Mouse (Mus musculus): ENCODE data around the gene Pi16. TPM values are rescaled to one million over a fixed set of nuclear protein-coding genes. Genes with fewer than 3 reads are reported as not detected.
"Not testable (repeated sequence)": the region's sequence is repeated elsewhere in the genome, so short reads cannot be mapped to it uniquely, and the experiment has no call there.

Gene Pi16
- not detected in 2 replicates for polyA plus RNA-seq (2012; ENCODE audit: insufficient read depth, insufficient read length, low replicate concordance, missing spikeins)

GRCm38 (mm10) chr17:29317380-29317779, at the start of gene Pi16:
Gene Pi16, plus strand, starts transcription at chr17:29317680.
- 80% methylated on average over 3 of the region's 3 CpGs for WGBS

DNA sequence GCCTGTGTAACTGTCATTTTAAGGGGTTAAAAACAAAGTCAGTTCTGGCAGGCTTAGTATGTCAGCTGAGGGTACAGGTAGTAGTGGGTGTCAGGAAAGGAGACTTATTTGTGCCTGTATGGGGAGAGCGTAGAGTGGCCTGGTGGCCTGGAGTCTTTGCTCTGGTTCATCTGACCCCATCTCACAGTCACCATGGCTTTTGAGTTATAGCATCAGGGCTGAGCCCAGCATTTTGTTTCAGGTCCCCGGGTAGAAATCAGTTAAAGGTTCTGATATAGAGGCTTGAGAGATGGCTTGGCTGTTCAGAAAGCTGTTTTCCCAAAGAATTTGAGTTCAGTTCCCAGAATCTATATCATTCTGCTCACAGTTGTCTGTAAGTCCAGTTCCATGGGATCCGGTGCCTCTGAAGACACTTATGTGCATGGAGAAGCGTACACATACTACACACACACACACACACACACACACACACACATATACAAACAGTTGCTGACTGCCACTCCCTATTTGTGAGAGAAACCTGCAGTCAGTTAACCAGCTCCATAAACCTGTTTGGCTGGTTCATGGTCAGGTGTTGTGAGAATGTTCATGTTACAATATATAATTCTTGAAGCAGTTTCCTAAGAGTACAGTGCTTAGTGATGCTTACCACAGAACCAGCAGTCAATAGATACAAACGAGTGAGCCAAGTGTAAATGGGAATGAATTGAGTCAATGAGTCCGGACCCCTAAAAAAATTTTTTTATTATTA, 49.4 kb upstream of the Pi16 start:
- WGBS: 51% methylated on average over 6 of the region's 6 CpGs

More at GRCm38 (mm10) chr17:29317380-29317779, at the start of gene Pi16:
- not testable (repeated sequence) for H3K4me3 ChIP-seq (ENCODE audit: insufficient read depth, low read depth, low read length); H3K4me1 ChIP-seq (ENCODE audit: control insufficient read depth, insufficient read depth, low read length); H3K27ac ChIP-seq (ENCODE audit: insufficient read depth, low read depth, low read length)

GRCm38 (mm10) chr17:29268682-29269348, 48.7 kb upstream of the Pi16 start, which contains the start of gene BC004004:
Gene BC004004, plus strand, starts transcription at chr17:29268788.
- Histone ChIP-seq H3K4me3 (ENCODE audit: insufficient read depth, low read depth, low read length) (peak within 1 kb of the TSS; percentile 91), H3K4me1 (ENCODE audit: control insufficient read depth, insufficient read depth, low read length) (peaks cover 7% of the 10 kb centered on the region), H3K27ac (ENCODE audit: insufficient read depth, low read depth, low read length) (peak within 1 kb of the TSS; percentile 23; the same call in 1 of the 2 replicates)
- WGBS: under 1% methylated on average over 61 of the region's 63 CpGs
- peak; percentile 60 for TF ChIP-seq CTCF (IDR thresholded peaks at IDR 0.05; ENCODE audit: insufficient read depth, low read depth, low read length)
- TF ChIP-seq POLR2A (IDR thresholded peaks at IDR 0.05; ENCODE audit: insufficient read depth, low read depth, low read length): peak; percentile 63

More for the DNA sequence above, 49.4 kb upstream of the Pi16 start:
- Histone ChIP-seq H3K4me1 (ENCODE audit: control insufficient read depth, insufficient read depth, low read length) (peaks cover 6% of the 10 kb centered on the region; the same call in 1 of the 2 replicates), H3K4me3 (ENCODE audit: insufficient read depth, low read depth, low read length) (no peak overlapping the region), H3K27ac (ENCODE audit: insufficient read depth, low read depth, low read length) (no peak overlapping the region)
- TF ChIP-seq CTCF (IDR thresholded peaks at IDR 0.05; ENCODE audit: insufficient read depth, low read depth, low read length): no peak
- no peak for TF ChIP-seq POLR2A (IDR thresholded peaks at IDR 0.05; ENCODE audit: insufficient read depth, low read depth, low read length)

GRCm38 (mm10) chr17:29269349-29269706, 48.2 kb upstream of the Pi16 start:
- peaks cover 8% of the 10 kb centered on the region for H3K4me1 ChIP-seq (ENCODE audit: control insufficient read depth, insufficient read depth, low read length)
- no peak overlapping the region for H3K27ac ChIP-seq (ENCODE audit: insufficient read depth, low read depth, low read length)
- TF ChIP-seq CTCF (IDR thresholded peaks at IDR 0.05; ENCODE audit: insufficient read depth, low read depth, low read length) (no peak), POLR2A (IDR thresholded peaks at IDR 0.05; ENCODE audit: insufficient read depth, low read depth, low read length) (no peak)
- peak overlapping the region; percentile 91 for H3K4me3 ChIP-seq (ENCODE audit: insufficient read depth, low read depth, low read length)
- 10% methylated on average over 10 of the region's 10 CpGs for WGBS

GRCm38 (mm10) chr17:29270148-29270698, 47.3 kb upstream of the Pi16 start:
- H3K27ac ChIP-seq (ENCODE audit: insufficient read depth, low read depth, low read length): no peak overlapping the region
- TF ChIP-seq CTCF (IDR thresholded peaks at IDR 0.05; ENCODE audit: insufficient read depth, low read depth, low read length) (no peak), POLR2A (IDR thresholded peaks at IDR 0.05; ENCODE audit: insufficient read depth, low read depth, low read length) (no peak)
- WGBS: 86% methylated on average over 9 of the region's 9 CpGs
- peaks cover 7% of the 10 kb centered on the region for H3K4me1 ChIP-seq (ENCODE audit: control insufficient read depth, insufficient read depth, low read length)
- H3K4me3 ChIP-seq (ENCODE audit: insufficient read depth, low read depth, low read length): no peak overlapping the region

DNA sequence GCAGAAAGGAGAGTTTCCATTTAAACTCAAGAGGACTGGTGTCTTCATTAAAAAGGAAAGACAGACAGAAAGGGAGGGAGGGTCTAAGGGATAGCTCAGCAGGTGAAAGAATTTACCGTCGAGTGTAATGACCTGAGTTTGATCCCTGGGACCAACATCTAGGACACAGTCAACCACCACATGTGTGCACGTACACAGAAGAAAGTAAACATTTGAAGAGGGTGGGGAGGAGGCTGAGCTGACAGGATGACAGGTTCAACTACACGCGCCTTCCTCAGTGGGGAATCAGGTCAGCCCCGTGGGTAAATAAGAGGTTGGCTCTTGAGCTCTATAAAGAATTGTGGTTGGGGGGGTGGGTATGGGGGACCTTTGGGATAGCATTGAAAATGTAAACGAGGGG, 44.3 kb upstream of the Pi16 start:
- H3K4me1 ChIP-seq (ENCODE audit: control insufficient read depth, insufficient read depth, low read length): peaks cover 7% of the 10 kb centered on the region
- WGBS: 77% methylated on average over 7 of the region's 7 CpGs
- no peak overlapping the region for H3K4me3 ChIP-seq (ENCODE audit: insufficient read depth, low read depth, low read length)
- no peak overlapping the region for H3K27ac ChIP-seq (ENCODE audit: insufficient read depth, low read depth, low read length)
- TF ChIP-seq POLR2A (IDR thresholded peaks at IDR 0.05; ENCODE audit: insufficient read depth, low read depth, low read length): no peak
- TF ChIP-seq CTCF (IDR thresholded peaks at IDR 0.05; ENCODE audit: insufficient read depth, low read depth, low read length): no peak

DNA sequence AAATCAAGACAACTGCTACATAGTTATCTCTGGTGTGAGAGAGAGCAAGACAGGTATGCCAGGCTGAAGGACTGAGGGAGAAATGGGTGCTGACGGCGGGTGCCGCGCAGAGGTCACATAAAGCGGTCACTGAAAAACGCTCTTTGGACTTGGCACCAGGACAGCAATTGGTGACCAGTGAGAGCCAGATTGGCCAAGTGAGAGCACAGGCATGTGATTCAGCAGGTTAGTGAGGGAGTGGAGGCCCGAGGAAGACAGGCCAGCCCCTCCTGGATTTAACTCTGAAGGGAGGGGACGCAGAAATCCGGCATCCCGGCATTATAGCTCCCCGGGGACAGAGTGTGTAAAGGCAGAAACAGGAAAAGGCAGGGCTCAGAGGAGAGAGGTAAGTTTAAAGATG, 43.6 kb upstream of the Pi16 start:
- no peak overlapping the region for H3K27ac ChIP-seq (ENCODE audit: insufficient read depth, low read depth, low read length)
- WGBS: 80% methylated on average over 11 of the region's 11 CpGs
- TF ChIP-seq CTCF (IDR thresholded peaks at IDR 0.05; ENCODE audit: insufficient read depth, low read depth, low read length): no peak

GRCm38 (mm10) chr17:29280422-29280821, 37.1 kb upstream of the Pi16 start:
- WGBS: 92% methylated on average over 5 of the region's 5 CpGs
- TF ChIP-seq POLR2A (IDR thresholded peaks at IDR 0.05; ENCODE audit: insufficient read depth, low read depth, low read length) (no peak), CTCF (IDR thresholded peaks at IDR 0.05; ENCODE audit: insufficient read depth, low read depth, low read length) (no peak)
- Histone ChIP-seq H3K4me1 (ENCODE audit: control insufficient read depth, insufficient read depth, low read length) (0 out of 2 replicates have a peak, but pooled peaks cover 3% of the 10 kb centered on the region), H3K4me3 (ENCODE audit: insufficient read depth, low read depth, low read length) (no peak overlapping the region), H3K27ac (ENCODE audit: insufficient read depth, low read depth, low read length) (no peak overlapping the region)

More for the DNA sequence above, 43.6 kb upstream of the Pi16 start:
- Histone ChIP-seq H3K4me3 (ENCODE audit: insufficient read depth, low read depth, low read length) (no peak overlapping the region), H3K4me1 (ENCODE audit: control insufficient read depth, insufficient read depth, low read length) (peaks cover 7% of the 10 kb centered on the region)

DNA sequence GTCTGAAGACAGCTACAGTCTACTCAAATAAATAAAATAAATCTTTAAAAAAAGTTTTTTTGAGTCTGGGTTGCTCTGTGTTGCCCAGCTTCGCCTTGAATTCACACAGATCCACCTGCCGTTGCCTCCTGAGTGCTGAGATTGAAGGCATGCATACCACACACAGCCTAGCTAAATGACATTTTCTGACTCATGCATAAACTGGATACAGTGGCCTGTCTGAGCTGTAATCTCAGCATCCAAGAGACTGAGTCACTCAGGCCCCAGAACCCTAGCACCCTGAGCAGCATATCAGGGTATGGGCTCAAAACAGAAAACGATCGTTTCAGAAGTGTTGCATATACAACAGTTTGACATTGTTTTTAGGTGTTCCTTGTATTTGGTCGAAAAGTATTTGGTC, 35.9 kb upstream of the Pi16 start:
- no peak overlapping the region for H3K27ac ChIP-seq (ENCODE audit: insufficient read depth, low read depth, low read length)
- WGBS: 66% methylated on average over 5 of the region's 5 CpGs

More for the DNA sequence above, 35.9 kb upstream of the Pi16 start:
- H3K4me3 ChIP-seq (ENCODE audit: insufficient read depth, low read depth, low read length): no peak overlapping the region
- H3K4me1 ChIP-seq (ENCODE audit: control insufficient read depth, insufficient read depth, low read length): 0 out of 2 replicates have a peak, but pooled peaks cover 3% of the 10 kb centered on the region
- TF ChIP-seq CTCF (IDR thresholded peaks at IDR 0.05; ENCODE audit: insufficient read depth, low read depth, low read length) (no peak), POLR2A (IDR thresholded peaks at IDR 0.05; ENCODE audit: insufficient read depth, low read depth, low read length) (no peak)
